Mouse (Mus musculus) stomach, embryonic 15.5 days (tissue): ENCODE data around the gene Thsd7b. TPM values are rescaled to one million over a fixed set of nuclear protein-coding genes. Genes with fewer than 3 reads are reported as not detected.

Experiments
- ATAC-seq: fragments of 200-750 bp; cut with Nextera tagmentation; 2 replicates; pipeline ENCODE4 v1.8.0; 2017; ENCODE audit warnings: low read depth, moderate number of reproducible peaks, moderate TSS enrichment; ENCODE audit not compliant: insufficient read depth, low FRiP score
- H3K27ac ChIP-seq: fragments of 300-500 bp; sonication (generic); 2 replicates; pipeline ENCODE4 v1.5.1; 2015; ENCODE audit warnings: mild to moderate bottlenecking, inconsistent platforms
- H3K27me3 ChIP-seq: fragments of 300-500 bp; sonication (generic); replicated peaks from 2 replicates; pipeline ENCODE4 v1.6.1; 2015; ENCODE audit warnings: inconsistent platforms
- H3K36me3 ChIP-seq: fragments of 300-500 bp; sonication (generic); 2 replicates; pipeline ENCODE4 v1.6.1; 2015; ENCODE audit warnings: inconsistent platforms
- H3K4me1 ChIP-seq: fragments of 300-500 bp; sonication (generic); 2 replicates; pipeline ENCODE4 v1.6.1; 2015; ENCODE audit warnings: inconsistent platforms
- H3K4me2 ChIP-seq: fragments of 300-500 bp; sonication (generic); 2 replicates; pipeline ENCODE4 v1.6.1; 2015; ENCODE audit warnings: mild to moderate bottlenecking, inconsistent platforms
- H3K4me3 ChIP-seq: fragments of 300-500 bp; sonication (generic); replicated peaks from 2 replicates; pipeline ENCODE4 v1.5.1; 2015; ENCODE audit warnings: inconsistent platforms
- H3K9ac ChIP-seq: fragments of 300-500 bp; sonication (generic); 2 replicates; pipeline ENCODE4 v1.6.1; 2015; ENCODE audit warnings: inconsistent platforms
- H3K9me3 ChIP-seq: fragments of 300-500 bp; sonication (generic); 2 replicates; pipeline ENCODE4 v1.6.1; 2016; ENCODE audit warnings: inconsistent platforms
- WGBS: fragments of 180-500 bp; shearing (Covaris S2); methylation state at CpG from one replicate; pipeline ENCODE4 v1.1.7; 2015; 5-methylcytosine and 5-hydroxymethylcytosine counted together
- polyA plus RNA-seq: library from polyadenylated mRNA; unstranded; fragments of >200 nt; fragmentation: Nextera tagmentation; extraction: Ambion mirVana; gene quantifications from 2 replicates; pipeline ENCODE4 v1.2.1, GENCODE M21; 2015

The Thsd7b gene
- polyA plus RNA-seq, 1 experiment from 2014 or later, result 0.64 TPM

DNA sequence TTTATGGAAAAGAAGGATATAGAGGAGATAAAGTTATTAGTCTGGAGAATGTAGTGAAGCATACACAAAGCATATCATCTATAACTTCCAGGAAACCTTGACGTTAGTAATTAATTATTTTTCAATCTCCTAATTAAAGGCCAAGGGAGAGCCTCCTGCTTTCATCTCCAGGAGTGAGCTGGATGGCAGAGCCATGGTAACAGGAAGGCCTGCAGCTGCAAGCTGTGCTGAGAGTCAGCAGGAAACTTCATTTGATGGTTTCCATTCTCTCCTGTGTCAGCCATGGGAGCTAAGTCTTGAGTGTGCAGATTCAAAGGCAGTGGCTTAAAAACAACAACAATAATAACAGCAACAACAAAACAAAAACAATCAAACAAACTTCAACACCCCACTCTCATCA, 507.5 kb downstream of the Thsd7b start:
- H3K4me1 ChIP-seq, result no peaks in the 10 kb centered on the region
- H3K9me3 ChIP-seq, result no peaks in the 10 kb centered on the region
- no peak overlapping the region for H3K27ac ChIP-seq
- WGBS, result 61% methylated on average over 1 of the region's 1 CpGs
- H3K9ac ChIP-seq, result no peak overlapping the region
- ATAC-seq, result no peak
- no peaks in the 10 kb centered on the region for H3K36me3 ChIP-seq
- no peaks in the 10 kb centered on the region for H3K27me3 ChIP-seq
- H3K4me2 ChIP-seq, result no peak overlapping the region
- H3K4me3 ChIP-seq, result no peak overlapping the region

GRCm38 (mm10) chr1:129798519-129798918, 525.4 kb downstream of the Thsd7b start:
- no peak for ATAC-seq
- H3K9ac ChIP-seq, result no peak overlapping the region
- H3K4me3 ChIP-seq, result no peak overlapping the region
- H3K9me3 ChIP-seq, result no peaks in the 10 kb centered on the region
- H3K36me3 ChIP-seq, result no peaks in the 10 kb centered on the region
- H3K27me3 ChIP-seq, result no peaks in the 10 kb centered on the region
- no peak overlapping the region for H3K27ac ChIP-seq
- no peaks in the 10 kb centered on the region for H3K4me1 ChIP-seq
- H3K4me2 ChIP-seq, result no peak overlapping the region

- no peak overlapping the region for H3K9ac ChIP-seq
- H3K27ac ChIP-seq, result no peak overlapping the region
- no peak overlapping the region for H3K4me3 ChIP-seq
- H3K27me3 ChIP-seq, result no peaks in the 10 kb centered on the region
- H3K9me3 ChIP-seq, result no peaks in the 10 kb centered on the region
- ATAC-seq, result no peak
- no peaks in the 10 kb centered on the region for H3K36me3 ChIP-seq
- no peak overlapping the region for H3K4me2 ChIP-seq
- H3K4me1 ChIP-seq, result no peaks in the 10 kb centered on the region
- WGBS, result 70% methylated on average over 4 of the region's 4 CpGs
Measured at GRCm38 (mm10) chr1:129826927-129827326, 553.8 kb downstream of the Thsd7b start.

- no peak overlapping the region for H3K9ac ChIP-seq
- H3K27me3 ChIP-seq, result no peaks in the 10 kb centered on the region
- H3K4me1 ChIP-seq, result peaks cover 3% of the 10 kb centered on the region; the same call in 1 of the 2 replicates
- ATAC-seq, result no peak
- no peak overlapping the region for H3K4me3 ChIP-seq
- WGBS, result 44% methylated on average over 2 of the region's 2 CpGs
- H3K36me3 ChIP-seq, result no peaks in the 10 kb centered on the region
- no peak overlapping the region for H3K27ac ChIP-seq
- H3K9me3 ChIP-seq, result no peaks in the 10 kb centered on the region
- H3K4me2 ChIP-seq, result no peak overlapping the region
Measured at GRCm38 (mm10) chr1:129837324-129837723, 564.2 kb downstream of the Thsd7b start.

DNA sequence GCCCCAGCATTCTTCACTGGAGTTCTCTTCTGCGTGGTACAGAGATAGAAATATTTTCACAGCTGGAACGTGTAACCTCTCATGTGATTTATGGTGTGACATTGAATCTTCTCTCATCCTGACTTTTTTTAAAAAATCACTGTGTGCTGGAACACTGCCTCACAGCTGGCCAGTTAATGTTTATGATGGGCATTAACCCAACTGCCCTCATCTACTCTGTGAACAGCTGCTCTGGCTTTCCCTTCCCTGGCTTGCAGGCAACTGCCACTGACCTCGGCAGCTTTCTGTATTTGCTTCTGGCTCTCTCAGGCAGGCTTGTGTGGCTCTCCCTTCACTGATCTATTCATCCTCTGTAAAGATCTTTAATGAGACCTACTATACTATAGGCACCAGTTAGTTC, 564.7 kb downstream of the Thsd7b start:
- no peak overlapping the region for H3K4me3 ChIP-seq
- peaks cover 3% of the 10 kb centered on the region; the same call in 1 of the 2 replicates for H3K4me1 ChIP-seq
- H3K27me3 ChIP-seq, result no peaks in the 10 kb centered on the region
- ATAC-seq, result 0 out of 2 replicates have a peak, but pooled peaks have one; percentile 18
- H3K36me3 ChIP-seq, result no peaks in the 10 kb centered on the region
- no peak overlapping the region for H3K27ac ChIP-seq
- no peaks in the 10 kb centered on the region for H3K9me3 ChIP-seq
- H3K9ac ChIP-seq, result no peak overlapping the region
- no peak overlapping the region for H3K4me2 ChIP-seq
- 20% methylated on average over 3 of the region's 3 CpGs for WGBS

- Histone ChIP-seq H3K4me1 (peaks cover 3% of the 10 kb centered on the region; the same call in 1 of the 2 replicates), H3K36me3 (no peaks in the 10 kb centered on the region), H3K9me3 (no peaks in the 10 kb centered on the region), H3K9ac (no peak overlapping the region), H3K4me3 (no peak overlapping the region), H3K4me2 (no peak overlapping the region), H3K27me3 (no peaks in the 10 kb centered on the region), H3K27ac (no peak overlapping the region)
- ATAC-seq, result no peak
Measured at GRCm38 (mm10) chr1:129838486-129838885, 565.4 kb downstream of the Thsd7b start.

- H3K4me3 ChIP-seq, result no peak overlapping the region
- H3K4me1 ChIP-seq, result peaks cover under 1% of the 10 kb centered on the region; the same call in 1 of the 2 replicates
- no peak overlapping the region for H3K27ac ChIP-seq
- no peaks in the 10 kb centered on the region for H3K27me3 ChIP-seq
- no peaks in the 10 kb centered on the region for H3K36me3 ChIP-seq
- H3K4me2 ChIP-seq, result no peak overlapping the region
- H3K9me3 ChIP-seq, result no peaks in the 10 kb centered on the region
- H3K9ac ChIP-seq, result no peak overlapping the region
- no peak for ATAC-seq
- 47% methylated on average over 2 of the region's 2 CpGs for WGBS
Measured at GRCm38 (mm10) chr1:129843416-129843815, 570.3 kb downstream of the Thsd7b start.

GRCm38 (mm10) chr1:129850007-129850564, 577.0 kb downstream of the Thsd7b start:
- H3K4me2 ChIP-seq, result no peak overlapping the region
- no peaks in the 10 kb centered on the region for H3K27me3 ChIP-seq
- WGBS, result 56% methylated on average over 5 of the region's 5 CpGs
- no peaks in the 10 kb centered on the region for H3K9me3 ChIP-seq
- no peak overlapping the region for H3K27ac ChIP-seq
- ATAC-seq, result no peak
- no peak overlapping the region for H3K9ac ChIP-seq
- H3K4me3 ChIP-seq, result no peak overlapping the region
- H3K36me3 ChIP-seq, result no peaks in the 10 kb centered on the region
- H3K4me1 ChIP-seq, result no peaks in the 10 kb centered on the region

DNA sequence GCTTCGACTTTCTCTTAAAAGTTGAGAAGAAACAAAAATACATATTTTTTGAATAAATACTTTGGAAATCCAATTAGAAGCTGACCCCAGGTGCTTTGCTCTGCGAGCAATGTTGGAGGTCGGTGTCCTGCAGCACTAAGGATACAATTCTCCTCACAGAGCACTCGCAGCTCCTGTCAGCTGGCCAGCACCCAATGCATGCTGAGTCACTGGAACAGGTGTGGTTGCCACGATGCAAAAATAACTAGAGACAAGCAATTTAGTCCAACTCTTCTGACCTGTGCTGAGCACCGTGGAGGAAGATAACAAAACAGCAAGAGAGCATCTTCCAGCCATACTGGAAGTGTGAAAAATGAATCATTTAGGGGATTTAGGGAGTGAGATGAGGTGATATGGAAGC, 594.6 kb downstream of the Thsd7b start:
- H3K4me3 ChIP-seq, result no peak overlapping the region
- 66% methylated on average over 6 of the region's 6 CpGs for WGBS

GRCm38 (mm10) chr1:129874355-129874754, 601.3 kb downstream of the Thsd7b start:
- Histone ChIP-seq H3K27ac (no peak overlapping the region), H3K4me1 (no peaks in the 10 kb centered on the region), H3K4me2 (no peak overlapping the region), H3K4me3 (no peak overlapping the region), H3K27me3 (no peaks in the 10 kb centered on the region), H3K9ac (no peak overlapping the region), H3K9me3 (no peaks in the 10 kb centered on the region), H3K36me3 (no peaks in the 10 kb centered on the region)
- 50% methylated on average over 4 of the region's 4 CpGs for WGBS
- no peak for ATAC-seq

More for the DNA sequence above, 594.6 kb downstream of the Thsd7b start:
- Histone ChIP-seq H3K27ac (no peak overlapping the region), H3K27me3 (no peaks in the 10 kb centered on the region), H3K4me1 (no peaks in the 10 kb centered on the region), H3K36me3 (no peaks in the 10 kb centered on the region), H3K4me2 (no peak overlapping the region), H3K9me3 (no peaks in the 10 kb centered on the region), H3K9ac (no peak overlapping the region)
- ATAC-seq, result no peak

- no peaks in the 10 kb centered on the region for H3K27me3 ChIP-seq
- no peaks in the 10 kb centered on the region for H3K36me3 ChIP-seq
- no peak for ATAC-seq
- WGBS, result 43% methylated on average over 1 of the region's 1 CpGs
- no peak overlapping the region for H3K4me3 ChIP-seq
- no peaks in the 10 kb centered on the region for H3K9me3 ChIP-seq
- no peak overlapping the region for H3K27ac ChIP-seq
- H3K4me2 ChIP-seq, result no peak overlapping the region
- H3K4me1 ChIP-seq, result no peaks in the 10 kb centered on the region
- no peak overlapping the region for H3K9ac ChIP-seq
Measured at GRCm38 (mm10) chr1:129887861-129888260, 614.8 kb downstream of the Thsd7b start.

- no peak overlapping the region for H3K4me3 ChIP-seq
- H3K9ac ChIP-seq, result no peak overlapping the region
- no peaks in the 10 kb centered on the region for H3K36me3 ChIP-seq
- no peak for ATAC-seq
- H3K4me1 ChIP-seq, result no peaks in the 10 kb centered on the region
- 83% methylated on average over 5 of the region's 5 CpGs for WGBS
- H3K27ac ChIP-seq, result no peak overlapping the region
- H3K27me3 ChIP-seq, result no peaks in the 10 kb centered on the region
- no peaks in the 10 kb centered on the region for H3K9me3 ChIP-seq
- no peak overlapping the region for H3K4me2 ChIP-seq
Measured at GRCm38 (mm10) chr1:129898121-129898520, 625.0 kb downstream of the Thsd7b start.

- no peaks in the 10 kb centered on the region for H3K27me3 ChIP-seq
- no peak overlapping the region for H3K4me3 ChIP-seq
- no peaks in the 10 kb centered on the region for H3K36me3 ChIP-seq
- H3K4me2 ChIP-seq, result no peak overlapping the region
- no peaks in the 10 kb centered on the region for H3K9me3 ChIP-seq
- H3K9ac ChIP-seq, result no peak overlapping the region
- H3K4me1 ChIP-seq, result no peaks in the 10 kb centered on the region
- WGBS, result 36% methylated on average over 4 of the region's 4 CpGs
- ATAC-seq, result no peak
- H3K27ac ChIP-seq, result no peak overlapping the region
Measured at GRCm38 (mm10) chr1:129915484-129915883, 642.4 kb downstream of the Thsd7b start.
